Mouse (Mus musculus) liver, adult 2 months (tissue): Measurements from ENCODE around the gene Smarcd2. TPM values are rescaled to one million over a fixed set of nuclear protein-coding genes. Genes with fewer than 3 reads are reported as not detected.
"Not testable (repeated sequence)": the region's sequence is repeated elsewhere in the genome, so short reads cannot be mapped to it uniquely, and the experiment has no call there.

Source experiments
- DNase-seq: peaks from one replicate; pipeline ENCODE4 v3.0.0-alpha.2; 2011; ENCODE audit warnings: low read depth, low spot score; ENCODE audit errors: extremely low read depth
- H3K27ac ChIP-seq: fragments of 200-500 bp; replicated peaks from 2 replicates; pipeline ENCODE4 v1.5.1; 2012; ENCODE audit warnings: low read depth, mild to moderate bottlenecking, control low read depth, inconsistent platforms, low read length; ENCODE audit not compliant: insufficient read depth
- H3K27me3 ChIP-seq: fragments of 200-500 bp; 2 replicates; pipeline ENCODE4 v1.6.1; 2012; ENCODE audit warnings: mild to moderate bottlenecking, moderate library complexity, low read length, inconsistent platforms; ENCODE audit not compliant: control insufficient read depth, insufficient read depth
- H3K36me3 ChIP-seq: fragments of 200-500 bp; 2 replicates; pipeline ENCODE4 v1.6.1; 2012; ENCODE audit warnings: low read length, inconsistent platforms; ENCODE audit not compliant: control insufficient read depth, insufficient read depth
- H3K4me1 ChIP-seq: fragments of 200-500 bp; 2 replicates; pipeline ENCODE4 v1.6.1; 2011; ENCODE audit warnings: low read length; ENCODE audit not compliant: control insufficient read depth, insufficient read depth
- H3K4me3 ChIP-seq: fragments of 200-500 bp; 2 replicates; pipeline ENCODE4 v1.5.1; 2011; ENCODE audit warnings: low read depth, mild to moderate bottlenecking, control low read depth, low read length, moderate library complexity; ENCODE audit not compliant: insufficient read depth
- H3K79me2 ChIP-seq: fragments of 200-500 bp; 2 replicates; pipeline ENCODE4 v1.6.1; 2012; ENCODE audit warnings: inconsistent platforms, mild to moderate bottlenecking, low read length, moderate library complexity; ENCODE audit not compliant: control insufficient read depth, insufficient read depth
- H3K9ac ChIP-seq: fragments of 200-500 bp; 2 replicates; pipeline ENCODE4 v1.6.1; 2012; ENCODE audit warnings: low read depth, mild to moderate bottlenecking, control low read depth, inconsistent platforms, low read length
- CTCF ChIP-seq: fragments of 200-500 bp; IDR thresholded peaks from 2 replicates; pipeline ENCODE4 v1.5.1; 2011; ENCODE audit warnings: low read depth, low read length, control low read depth
- POLR2A ChIP-seq: fragments of 200-500 bp; IDR thresholded peaks from 2 replicates; pipeline ENCODE4 v1.6.1; 2011; ENCODE audit warnings: low read length, control low read depth; ENCODE audit not compliant: insufficient read depth; ENCODE audit errors: extremely low read depth
- WGBS: fragments of 180-500 bp; shearing (Covaris S2); methylation state at CpG from one replicate; pipeline ENCODE4 v1.1.7; 2018; 5-methylcytosine and 5-hydroxymethylcytosine counted together
- polyA plus RNA-seq: library from polyadenylated mRNA; depleted of rRNA; stranded (reverse); fragments of >200 nt; gene quantifications from 2 replicates; pipeline ENCODE4 v1.2.3, GENCODE M21; 2012
- total RNA-seq: library from RNA; depleted of rRNA; stranded (reverse); fragments of >200 nt; gene quantifications from 2 replicates; pipeline ENCODE4 v1.2.3, GENCODE M21; 2014

Gene Smarcd2
- total and polyA plus RNA-seq, 2 experiments: 67.3 to 70.3 TPM

GRCm38 (mm10) chr11:106255685-106256451 lies 16.9 kb downstream of the Smarcd2 start, which contains the start of the genes Ftsj3 and Psmc5:
Gene Ftsj3, minus strand, starts transcription at chr11:106256079.
Gene Psmc5, plus strand, starts transcription at chr11:106256154.
- Histone ChIP-seq H3K9ac (peak within 1 kb of the TSS; percentile 77), H3K4me3 (peak within 1 kb of the TSS; percentile 69), H3K4me1 (peaks cover 6% of the 10 kb centered on the region), H3K27me3 (no peaks in the 10 kb centered on the region), H3K36me3 (peaks cover 27% of the 10 kb centered on the region), H3K79me2 (peaks cover 16% of the 10 kb centered on the region; the same call in 1 of the 2 replicates), H3K27ac (peak within 1 kb of the TSS; percentile 63)
- peak; percentile 85 for TF ChIP-seq POLR2A
- TF ChIP-seq CTCF: 0 out of 2 replicates have a peak, but pooled peaks have one; percentile 22
- DNase-seq: peak; percentile 85
- WGBS: under 1% methylated on average over 42 of the region's 42 CpGs

- Histone ChIP-seq H3K9ac (peak overlapping the region; percentile 59), H3K4me1 (peaks cover 6% of the 10 kb centered on the region), H3K4me3 (peak overlapping the region; percentile 64), H3K36me3 (peaks cover 33% of the 10 kb centered on the region), H3K79me2 (peaks cover 16% of the 10 kb centered on the region; the same call in 1 of the 2 replicates), H3K27me3 (no peaks in the 10 kb centered on the region), H3K27ac (peak overlapping the region; percentile 54)
- peak; percentile 63 for DNase-seq
- no peak for TF ChIP-seq CTCF
- no peak for TF ChIP-seq POLR2A
- WGBS: under 1% methylated on average over 22 of the region's 22 CpGs
Observed at GRCm38 (mm10) chr11:106255174-106255573, 17.6 kb downstream of the Smarcd2 start.

GRCm38 (mm10) chr11:106254767-106255166 lies 18.0 kb downstream of the Smarcd2 start:
- H3K27ac ChIP-seq: 0 out of 2 replicates have a peak overlapping the region, but pooled peaks have one; percentile 16
- peak overlapping the region; percentile 64; the same call in 1 of the 2 replicates for H3K4me3 ChIP-seq
- WGBS: 3% methylated on average over 2 of the region's 2 CpGs
- peaks cover 37% of the 10 kb centered on the region for H3K36me3 ChIP-seq
- DNase-seq: no peak
- TF ChIP-seq CTCF (no peak), POLR2A (no peak)
- H3K27me3 ChIP-seq: no peaks in the 10 kb centered on the region
- peaks cover 8% of the 10 kb centered on the region for H3K4me1 ChIP-seq
- H3K79me2 ChIP-seq: peaks cover 16% of the 10 kb centered on the region; the same call in 1 of the 2 replicates
- peak overlapping the region; percentile 26; the same call in 1 of the 2 replicates for H3K9ac ChIP-seq

- Histone ChIP-seq H3K9ac (no peak overlapping the region), H3K27me3 (no peaks in the 10 kb centered on the region), H3K79me2 (no peaks in the 10 kb centered on the region), H3K4me1 (peaks cover 9% of the 10 kb centered on the region), H3K4me3 (no peak overlapping the region), H3K36me3 (peaks cover 72% of the 10 kb centered on the region), H3K27ac (peak overlapping the region; percentile 60)
- WGBS: 25% methylated on average over 7 of the region's 7 CpGs
- peak; percentile 90 for DNase-seq
- TF ChIP-seq POLR2A (no peak), CTCF (no peak)
Observed at GRCm38 (mm10) chr11:106249326-106249725, 23.4 kb downstream of the Smarcd2 start.

- TF ChIP-seq CTCF: peak; percentile 60; the same call in 1 of the 2 replicates
- no peak for TF ChIP-seq POLR2A
- Histone ChIP-seq H3K27me3 (no peaks in the 10 kb centered on the region), H3K4me1 (peaks cover 9% of the 10 kb centered on the region), H3K9ac (no peak overlapping the region), H3K79me2 (no peaks in the 10 kb centered on the region), H3K27ac (no peak overlapping the region), H3K36me3 (peaks cover 83% of the 10 kb centered on the region), H3K4me3 (no peak overlapping the region)
- no peak for DNase-seq
- WGBS: 96% methylated on average over 1 of the region's 1 CpGs
Observed at GRCm38 (mm10) chr11:106246834-106247233, 25.9 kb downstream of the Smarcd2 start.

- WGBS: 86% methylated on average over 8 of the region's 8 CpGs
- not testable (repeated sequence) for H3K79me2 ChIP-seq, DNase-seq, H3K9ac ChIP-seq, H3K4me3 ChIP-seq, H3K4me1 ChIP-seq, H3K27ac ChIP-seq, H3K27me3 ChIP-seq
- H3K36me3 ChIP-seq: peaks cover 57% of the 10 kb centered on the region
Observed at GRCm38 (mm10) chr11:106233978-106234377, 38.8 kb downstream of the Smarcd2 start.
